Mouse (Mus musculus) liver, adult 2 months (tissue): Measurements from ENCODE around the gene Prmt1.

Experiments
- CTCF ChIP-seq: fragments of 200-500 bp; IDR thresholded peaks from 2 replicates; pipeline ENCODE4 v1.5.1; 2011; ENCODE audit warnings: low read depth, low read length, control low read depth
- POLR2A ChIP-seq: fragments of 200-500 bp; IDR thresholded peaks from 2 replicates; pipeline ENCODE4 v1.6.1; 2011; ENCODE audit warnings: low read length, control low read depth; ENCODE audit not compliant: insufficient read depth; ENCODE audit errors: extremely low read depth

DNA sequence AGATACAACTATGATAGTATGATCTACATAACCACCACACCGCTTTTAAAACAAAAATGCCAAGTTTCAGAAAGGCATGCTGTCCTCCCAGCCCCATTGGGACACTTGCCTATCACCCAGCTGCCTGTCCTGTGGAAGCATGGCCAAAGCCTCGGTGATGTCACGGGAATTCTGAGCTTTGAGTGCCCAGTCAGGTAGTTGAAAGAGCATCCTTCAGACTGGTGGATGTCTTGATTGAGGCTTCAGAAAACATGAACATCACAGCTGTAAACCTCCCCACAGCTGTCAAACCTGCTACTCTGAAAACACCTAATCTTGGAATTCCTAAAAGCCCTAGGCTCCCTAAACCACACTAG lies 27.7 kb upstream of the Prmt1 start:
- TF ChIP-seq POLR2A (no peak), CTCF (no peak)
